Mouse (Mus musculus) urinary bladder, postnatal 36 days (tissue): ENCODE results near the gene Plpp3.

Experiments
- DNase-seq, 2 experiments: peaks; one replicate each; pipeline ENCODE4 v3.0.0; 2022; ENCODE audit warnings: low spot score in 2 of 2, mixed read lengths in 1 of 2

The Plpp3 gene

GRCm38 (mm10) chr4:105157276-105158168 lies at the start of gene Plpp3:
Gene Plpp3, plus strand, starts transcription at chr4:105157347.
- peak; percentile 84 to 91 for DNase-seq

DNA sequence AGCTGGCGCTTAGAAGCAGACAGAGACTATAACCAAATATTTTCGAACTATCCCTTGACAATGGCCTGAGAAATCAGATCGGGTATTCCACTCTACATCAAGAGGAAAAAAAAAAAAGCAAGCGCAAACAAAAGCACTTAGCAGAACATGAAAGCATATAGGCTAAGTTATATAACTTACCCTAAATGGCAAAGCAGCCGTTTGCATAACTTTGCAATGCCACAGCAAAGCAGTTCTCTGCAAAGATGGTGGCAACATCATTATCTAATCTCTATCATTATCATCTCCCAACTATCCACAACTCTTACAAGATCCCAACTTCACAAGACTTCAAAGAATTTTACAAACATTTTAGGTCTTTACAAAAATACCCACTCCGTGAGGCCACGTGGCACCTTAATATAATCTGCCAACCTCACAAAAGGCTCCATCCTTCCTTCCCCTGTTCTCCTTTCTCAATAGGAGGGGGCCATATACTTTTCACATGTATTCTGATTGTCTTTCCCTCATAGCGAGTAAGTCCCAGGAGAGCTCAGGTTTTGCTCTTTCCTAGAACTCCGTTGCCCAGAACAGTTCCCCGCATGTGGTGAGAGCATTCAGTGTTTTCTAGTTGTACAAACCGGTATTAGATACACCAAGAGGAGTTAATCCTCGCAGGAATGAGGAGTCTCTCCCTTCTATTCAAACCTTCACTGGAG lies 49.1 kb upstream of the Plpp3 start:
- no peak for DNase-seq

DNA sequence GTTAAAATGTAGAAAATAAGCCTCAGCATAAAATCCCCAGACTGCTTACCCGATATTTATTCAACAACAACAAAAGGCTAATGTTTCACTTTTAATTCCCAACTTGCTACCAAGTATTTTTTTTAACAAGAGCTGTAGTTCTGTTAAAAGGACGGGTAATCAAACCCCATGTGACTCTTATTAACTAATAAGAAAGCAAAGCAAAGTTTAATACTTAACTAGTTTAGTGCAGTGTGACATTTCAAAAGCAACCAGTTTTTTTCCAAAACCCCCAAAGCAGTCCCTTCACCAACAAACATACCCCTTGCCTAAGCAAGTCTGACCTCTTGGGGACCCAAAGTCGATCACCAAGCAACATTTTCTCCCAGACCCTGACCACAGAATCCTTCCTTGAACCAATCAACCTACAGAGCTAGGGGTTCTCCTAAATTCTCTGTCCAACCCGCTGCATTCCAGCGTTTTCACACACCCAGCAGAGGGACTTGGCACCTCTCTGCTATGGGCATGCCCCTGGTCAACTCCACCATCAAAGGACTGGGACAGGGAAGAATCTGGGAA lies 48.4 kb upstream of the Plpp3 start:
- DNase-seq = no peak

DNA sequence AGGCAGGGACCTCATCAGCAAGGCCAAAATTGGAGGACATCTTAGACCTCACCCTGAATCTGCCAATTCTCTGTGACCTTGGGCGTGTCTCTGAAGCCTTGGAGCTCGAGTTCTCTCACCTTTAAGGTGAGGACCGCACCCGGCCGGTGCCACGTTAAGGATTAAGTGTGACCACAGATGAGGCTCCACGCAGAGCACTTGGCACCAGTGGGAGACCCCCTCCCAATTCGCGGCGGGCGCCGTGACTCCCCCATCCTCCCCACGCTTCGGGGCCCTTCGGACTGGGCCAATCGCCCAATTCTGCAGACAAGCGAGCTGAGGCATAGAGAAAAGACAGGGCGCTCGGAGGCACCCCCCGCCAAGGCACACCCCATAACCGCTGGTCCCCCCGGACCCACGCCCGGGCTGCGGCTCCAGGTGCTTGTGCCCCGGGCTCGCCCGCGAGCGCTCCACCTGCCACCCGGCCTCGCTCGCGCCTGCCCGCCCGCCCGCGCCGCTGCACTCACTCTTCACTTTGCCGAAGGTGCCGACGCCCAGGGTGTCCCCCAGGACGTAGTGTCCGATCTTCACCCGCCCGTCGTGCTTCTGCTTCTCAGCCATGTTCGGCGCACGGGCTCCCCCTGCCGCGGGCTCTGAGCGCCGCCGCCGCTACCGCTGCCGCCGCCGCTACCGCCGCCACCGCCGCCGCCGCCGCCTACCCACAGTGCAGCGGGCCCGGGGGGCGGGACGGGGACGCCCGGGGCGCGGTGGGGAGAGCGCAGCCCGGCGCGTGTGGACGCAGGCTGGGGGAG lies 47.8 kb upstream of the Plpp3 start, which contains the start of gene Prkaa2:
Prkaa2 (minus strand) TSS at position 692 of the 791 bp plus-strand sequence.
- peak; percentile 73 to 78 for DNase-seq

GRCm38 (mm10) chr4:105109990-105110683 lies 47.0 kb upstream of the Plpp3 start:
- DNase-seq = no peak

DNA sequence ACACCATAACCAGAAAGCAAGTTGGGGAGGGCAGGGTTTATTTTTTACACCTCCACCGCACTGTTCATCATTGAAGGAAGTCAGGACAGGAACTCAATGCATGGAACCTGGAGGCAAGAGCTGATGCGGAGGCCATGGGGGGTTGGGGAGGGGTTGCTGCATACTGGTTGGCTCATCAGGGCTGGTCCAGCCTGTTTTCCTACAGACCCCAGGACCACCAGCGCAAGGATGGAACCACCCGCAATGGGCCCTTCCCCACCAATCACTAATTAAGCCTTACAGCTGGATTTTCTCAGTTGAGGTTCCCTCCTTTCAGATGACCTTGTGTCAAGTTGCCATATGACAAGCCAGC lies 46.5 kb upstream of the Plpp3 start:
- DNase-seq = no peak

DNA sequence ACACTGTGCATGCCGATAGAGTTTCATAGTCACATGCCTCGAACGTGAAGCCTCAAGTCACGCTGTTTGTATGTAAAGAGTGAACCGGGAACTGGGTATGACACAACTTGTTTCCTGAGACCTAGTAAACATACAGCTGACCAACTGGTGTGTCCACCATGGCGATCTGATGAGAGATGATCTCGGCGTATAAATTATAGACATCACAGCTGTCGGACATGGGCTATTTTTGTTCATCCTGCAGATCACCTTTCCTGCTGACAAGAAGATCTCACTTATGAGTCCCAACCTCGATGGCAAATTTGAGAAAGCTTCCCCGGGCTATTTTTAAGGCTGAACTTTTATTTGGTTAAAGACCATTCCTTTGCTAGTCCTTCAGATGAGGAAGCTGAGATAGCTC lies 45.4 kb upstream of the Plpp3 start:
- DNase-seq = no peak

DNA sequence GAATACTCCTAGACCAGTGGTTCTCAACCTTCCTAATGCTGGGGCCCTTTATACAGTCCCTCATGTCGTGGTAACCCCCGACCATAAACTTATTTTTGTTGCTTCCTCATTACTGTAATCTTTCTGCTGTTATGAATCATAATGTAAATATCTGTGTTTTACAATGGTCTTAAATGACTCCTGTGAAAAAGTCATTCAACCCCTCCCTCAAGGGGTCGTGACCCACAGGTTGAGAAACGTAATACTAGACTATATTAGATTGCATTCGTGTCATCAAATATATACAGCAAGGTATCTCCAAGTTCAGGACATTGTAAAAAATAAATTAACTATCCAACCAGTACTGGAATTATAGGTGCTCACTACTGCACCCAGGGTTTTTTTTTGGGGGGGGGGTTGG lies 44.1 kb upstream of the Plpp3 start:
- DNase-seq = no peak

DNA sequence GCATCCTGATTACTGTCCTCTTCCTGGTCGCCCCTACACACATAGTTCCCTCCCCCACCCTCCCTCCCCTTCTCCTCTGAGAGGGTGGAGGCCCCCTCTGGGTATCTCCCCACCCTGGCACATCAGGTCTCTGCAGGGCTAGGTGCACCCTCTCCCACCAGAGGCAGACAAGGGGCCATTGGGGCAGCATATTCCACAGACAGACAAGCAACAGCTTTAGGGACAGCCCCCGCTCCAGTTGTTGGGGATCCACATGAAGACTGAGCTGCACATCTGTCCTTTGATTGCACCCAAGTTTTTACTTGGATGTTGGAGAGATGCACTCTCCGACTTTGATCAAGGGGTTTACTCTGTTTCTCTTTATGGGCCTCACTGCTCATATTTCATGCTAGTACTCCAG lies 43.7 kb upstream of the Plpp3 start:
- DNase-seq = no peak

- no peak for DNase-seq
These were observed 36.1 kb upstream of the Plpp3 start for GRCm38 (mm10) chr4:105121081-105121480.

GRCm38 (mm10) chr4:105122429-105122828 lies 34.7 kb upstream of the Plpp3 start:
- peak; percentile 48 to 67 for DNase-seq

- no peak for DNase-seq
These were observed 27.9 kb upstream of the Plpp3 start for GRCm38 (mm10) chr4:105129212-105129611.

GRCm38 (mm10) chr4:105131756-105132314 lies 25.3 kb upstream of the Plpp3 start:
- no peak for DNase-seq

DNA sequence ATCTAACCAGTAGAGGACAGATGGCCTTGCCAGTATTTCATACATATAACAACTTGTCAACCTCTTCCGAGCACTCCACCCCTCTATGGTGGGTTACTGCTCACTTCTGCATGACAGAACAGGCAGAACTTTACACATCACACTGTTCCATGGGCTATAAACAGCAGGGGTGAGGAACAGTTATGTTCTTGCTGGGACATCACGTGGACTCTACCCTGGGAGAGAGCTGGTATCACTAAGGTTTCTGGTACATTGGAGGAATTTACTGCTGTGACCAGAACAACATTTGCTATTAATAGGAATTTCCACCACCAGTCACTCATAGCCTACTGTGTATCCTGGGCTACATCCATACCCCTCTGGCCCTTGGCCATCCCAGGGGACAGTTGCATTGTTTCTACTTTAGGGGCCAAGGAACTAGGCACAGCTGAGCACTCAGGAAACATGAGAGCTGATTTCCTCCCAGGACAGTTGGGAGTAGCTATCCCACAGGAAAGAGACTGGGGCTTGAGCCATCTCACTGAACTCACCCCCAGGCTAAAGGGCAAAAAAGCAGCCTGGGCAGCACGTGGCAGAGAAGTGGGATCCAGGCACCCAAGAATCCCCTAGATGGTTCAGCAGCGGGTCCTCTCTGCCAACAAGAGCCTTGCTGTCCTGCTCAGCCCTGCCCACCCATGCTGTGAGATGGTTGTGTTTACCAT lies 23.6 kb upstream of the Plpp3 start:
- DNase-seq = no peak

DNA sequence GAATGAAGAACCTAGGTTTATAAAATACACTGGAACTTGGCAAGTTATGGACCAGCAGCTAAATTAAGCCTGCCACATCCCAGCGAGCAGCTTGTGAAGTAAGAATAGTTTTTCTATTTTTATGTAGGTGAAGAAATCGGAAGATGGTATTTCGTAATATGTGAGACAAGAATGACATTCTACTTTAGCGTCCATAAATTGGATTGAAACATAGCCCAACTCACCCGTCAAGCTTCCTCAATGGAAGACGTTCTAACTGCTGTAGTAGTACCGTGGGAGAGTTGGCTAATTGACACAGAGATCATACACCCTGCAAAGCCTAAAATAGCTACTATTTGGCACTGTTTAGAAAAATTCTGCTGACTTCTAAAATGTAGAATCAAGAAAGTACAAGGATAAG lies 7.7 kb upstream of the Plpp3 start:
- no peak for DNase-seq

- peak; percentile 69 to 79 for DNase-seq
These were observed 5.0 kb upstream of the Plpp3 start for GRCm38 (mm10) chr4:105151911-105152690.

- DNase-seq = no peak
These were observed 3.9 kb upstream of the Plpp3 start for GRCm38 (mm10) chr4:105153227-105153626.

DNA sequence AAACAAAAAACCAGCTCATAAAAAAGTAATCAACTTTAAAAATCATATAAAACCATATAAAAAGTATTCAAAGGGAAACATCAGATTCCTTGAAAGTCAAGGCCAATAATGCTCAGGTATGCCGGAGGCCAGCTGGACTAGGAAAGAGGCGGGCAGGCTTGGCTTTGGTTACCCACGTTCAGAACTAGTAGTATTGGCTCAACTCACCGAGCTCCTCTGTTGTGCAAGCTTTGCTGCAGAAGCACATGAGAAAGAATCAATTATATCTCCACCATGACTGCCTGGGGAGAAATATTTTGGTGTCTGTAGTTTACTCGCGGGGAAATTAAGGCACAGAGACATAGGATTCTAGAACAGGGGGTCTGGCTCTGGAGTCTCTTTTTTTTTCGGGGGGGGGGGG lies 866 bp upstream of the Plpp3 start:
- DNase-seq = no peak

DNA sequence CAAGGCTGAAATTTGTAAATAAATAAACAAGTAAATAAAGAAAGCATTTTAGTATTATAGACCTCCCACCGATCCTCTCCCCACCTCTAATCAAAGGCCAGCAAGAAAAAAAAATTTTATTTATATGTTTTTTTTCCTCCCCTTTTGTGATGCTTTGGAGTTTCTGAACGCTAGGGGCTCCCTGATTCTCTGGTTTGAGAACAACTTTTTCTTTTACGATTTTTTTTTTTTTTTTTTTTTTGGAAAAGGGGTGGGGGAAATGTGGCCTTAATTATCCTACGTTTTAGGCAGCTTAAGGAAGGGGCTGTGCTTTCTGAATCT lies 232 bp upstream of the Plpp3 start:
- no peak for DNase-seq

DNA sequence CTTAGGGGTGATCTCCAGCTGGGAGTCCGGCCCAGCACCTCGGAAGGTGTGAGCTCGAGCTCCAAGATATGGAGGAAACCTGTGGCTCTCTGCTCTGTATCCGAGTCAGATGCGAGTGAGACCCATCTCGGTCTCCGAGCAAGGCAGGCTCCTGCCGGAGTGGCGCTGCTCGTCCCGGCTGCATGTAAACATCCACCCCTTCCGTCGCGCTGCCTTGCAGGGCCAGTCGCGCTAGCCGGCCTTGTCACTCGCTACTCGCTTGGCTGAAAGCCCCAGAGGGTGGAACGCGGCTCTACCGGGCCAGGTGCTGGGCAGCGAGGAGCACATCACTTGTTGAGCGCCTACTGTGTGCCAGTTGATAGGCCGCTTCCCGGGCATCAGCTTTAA lies 1.0 kb downstream of the Plpp3 start:
- peak; percentile 73 to 75 for DNase-seq
